Mouse (Mus musculus) kidney, postnatal 0 days (tissue): Measurements from ENCODE around the gene Gad1. TPM values are rescaled to one million over a fixed set of nuclear protein-coding genes. Genes with fewer than 3 reads are reported as not detected.
A peak's percentile ranks its signal among the peaks of the same experiment; 100 is the strongest.

Experiments
- ATAC-seq: fragments of 200-750 bp; cut with Nextera tagmentation; replicated peaks from 2 replicates; pipeline ENCODE4 v1.8.0; 2017; ENCODE audit warnings: low read depth, moderate number of reproducible peaks, moderate TSS enrichment, moderate library complexity; ENCODE audit not compliant: low FRiP score
- DNase-seq: peaks from one replicate; pipeline ENCODE4 v3.0.0-alpha.2; 2016; ENCODE audit warnings: low spot score
- H3K27ac ChIP-seq: fragments of 300-500 bp; sonication (generic); 2 replicates; pipeline ENCODE4 v1.5.1; 2014; ENCODE audit warnings: mild to moderate bottlenecking
- H3K27me3 ChIP-seq: fragments of 300-500 bp; sonication (generic); 2 replicates; pipeline ENCODE4 v1.6.1; 2014; ENCODE audit warnings: low read length, mixed read lengths; ENCODE audit not compliant: insufficient read depth
- H3K36me3 ChIP-seq: fragments of 300-500 bp; sonication (generic); 2 replicates; pipeline ENCODE4 v1.6.1; 2014; ENCODE audit warnings: low read length, mixed read lengths; ENCODE audit not compliant: insufficient read depth
- H3K4me1 ChIP-seq: fragments of 300-500 bp; sonication (generic); replicated peaks from 2 replicates; pipeline ENCODE4 v1.6.1; 2014; ENCODE audit warnings: antibody characterized with exemption, low read length, mixed read lengths; ENCODE audit not compliant: insufficient read depth
- H3K4me2 ChIP-seq: fragments of 300-500 bp; sonication (generic); 2 replicates; pipeline ENCODE4 v1.6.1; 2014; ENCODE audit warnings: mild to moderate bottlenecking, low read length, moderate library complexity, mixed read lengths
- H3K4me3 ChIP-seq: fragments of 300-500 bp; sonication (generic); replicated peaks from 2 replicates; pipeline ENCODE4 v1.5.1; 2014; ENCODE audit warnings: low read depth, low read length
- H3K9ac ChIP-seq: fragments of 300-500 bp; sonication (generic); 2 replicates; pipeline ENCODE4 v1.6.1; 2014; ENCODE audit warnings: low read depth, low read length
- H3K9me3 ChIP-seq: fragments of 300-500 bp; sonication (generic); replicated peaks from 2 replicates; pipeline ENCODE4 v1.6.1; 2016; ENCODE audit warnings: low read length, inconsistent platforms, mixed read lengths
- CTCF ChIP-seq: IDR thresholded peaks from 2 replicates; pipeline ENCODE4 v1.5.1; 2016; ENCODE audit warnings: antibody characterized with exemption, low read depth, mild to moderate bottlenecking, moderate library complexity
- WGBS: fragments of 180-500 bp; shearing (Covaris S2); extraction: QIAGEN DNeasy Blood & Tissue Kit; methylation state at CpG from one replicate; pipeline ENCODE4 v1.1.7; 2014; 5-methylcytosine and 5-hydroxymethylcytosine counted together
- polyA plus RNA-seq: library from polyadenylated mRNA; unstranded; fragments of >200 nt; fragmentation: Nextera tagmentation; extraction: Ambion mirVana; gene quantifications from 2 replicates; pipeline ENCODE4 v1.2.1, GENCODE M21; 2015

Gene Gad1
- polyA plus RNA-seq, 1 experiment from 2014 or later, result 0.25 TPM

DNA sequence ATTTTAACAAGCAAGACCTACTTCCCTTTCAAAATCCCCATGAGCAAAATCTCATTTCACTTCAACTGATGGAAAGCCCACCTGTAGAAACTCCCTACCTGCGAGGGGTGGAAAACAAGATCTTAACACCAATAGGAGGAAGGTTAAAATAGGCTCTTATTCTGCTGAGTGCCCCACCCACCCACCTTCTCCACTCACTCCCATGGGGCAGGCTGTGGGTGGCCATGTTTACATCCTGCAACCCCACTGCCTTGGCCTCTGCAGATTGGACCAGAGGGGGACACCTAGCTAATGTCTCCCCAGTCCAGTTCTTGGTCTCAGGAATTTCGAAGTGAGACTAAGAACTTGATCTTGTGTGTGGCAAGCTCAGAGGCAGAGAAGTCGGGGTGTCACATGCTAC, 77.0 kb downstream of the Gad1 start:
- Histone ChIP-seq H3K4me2 (peak overlapping the region; percentile 45), H3K4me1 (no peaks in the 10 kb centered on the region), H3K9ac (no peak overlapping the region), H3K27me3 (no peaks in the 10 kb centered on the region), H3K27ac (no peak overlapping the region), H3K4me3 (no peak overlapping the region), H3K36me3 (no peaks in the 10 kb centered on the region), H3K9me3 (no peaks in the 10 kb centered on the region)
- ATAC-seq (no peak), DNase-seq (no peak)
- 46% methylated on average over 3 of the region's 3 CpGs for WGBS
- no peak for TF ChIP-seq CTCF

DNA sequence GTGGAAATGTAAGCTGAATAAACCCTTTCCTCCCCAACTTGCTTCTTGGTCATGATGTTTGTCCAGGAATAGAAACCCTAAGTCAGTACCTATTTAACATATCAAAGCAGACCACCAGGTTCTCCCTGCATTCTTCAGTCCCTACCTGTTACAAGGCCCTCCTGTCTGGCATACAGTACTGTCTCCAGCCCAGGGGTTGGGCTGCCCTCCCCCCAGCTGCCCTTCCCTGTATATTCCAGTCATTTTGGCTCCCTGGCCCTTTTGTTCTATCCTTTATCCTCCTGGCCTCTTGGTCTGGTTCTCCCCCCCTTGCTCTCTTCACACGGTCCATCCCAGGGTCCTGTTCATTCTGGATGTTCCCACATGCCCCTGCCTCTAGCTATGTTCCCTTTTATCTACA, 78.4 kb downstream of the Gad1 start:
- WGBS, result 81% methylated on average over 1 of the region's 1 CpGs
- no peaks in the 10 kb centered on the region for H3K36me3 ChIP-seq
- H3K27ac ChIP-seq, result no peak overlapping the region
- no peak overlapping the region for H3K9ac ChIP-seq
- H3K4me1 ChIP-seq, result no peaks in the 10 kb centered on the region
- H3K4me3 ChIP-seq, result no peak overlapping the region
- H3K4me2 ChIP-seq, result no peak overlapping the region
- TF ChIP-seq CTCF, result no peak
- DNase-seq (no peak), ATAC-seq (no peak)
- no peaks in the 10 kb centered on the region for H3K9me3 ChIP-seq
- H3K27me3 ChIP-seq, result no peaks in the 10 kb centered on the region

DNA sequence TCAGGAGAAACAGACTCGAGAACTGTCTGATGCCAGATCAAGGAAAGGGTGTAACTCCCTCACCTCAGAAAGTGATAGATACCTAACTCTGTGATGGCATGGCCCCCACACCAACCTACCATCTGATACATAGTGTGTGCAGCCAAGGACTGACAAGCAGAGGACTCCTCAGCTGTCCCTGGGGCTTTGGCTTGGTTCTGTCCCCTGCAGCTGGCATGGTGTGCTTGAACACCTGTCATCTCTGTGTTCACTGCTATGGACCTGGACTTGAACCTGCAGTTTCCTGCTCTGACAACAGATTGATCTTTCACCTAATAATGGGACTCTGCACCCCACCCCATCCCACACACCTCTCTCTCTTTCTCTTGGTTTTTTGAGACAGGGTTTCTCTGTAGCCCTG, 79.5 kb downstream of the Gad1 start:
- no peak overlapping the region for H3K9ac ChIP-seq

DNA sequence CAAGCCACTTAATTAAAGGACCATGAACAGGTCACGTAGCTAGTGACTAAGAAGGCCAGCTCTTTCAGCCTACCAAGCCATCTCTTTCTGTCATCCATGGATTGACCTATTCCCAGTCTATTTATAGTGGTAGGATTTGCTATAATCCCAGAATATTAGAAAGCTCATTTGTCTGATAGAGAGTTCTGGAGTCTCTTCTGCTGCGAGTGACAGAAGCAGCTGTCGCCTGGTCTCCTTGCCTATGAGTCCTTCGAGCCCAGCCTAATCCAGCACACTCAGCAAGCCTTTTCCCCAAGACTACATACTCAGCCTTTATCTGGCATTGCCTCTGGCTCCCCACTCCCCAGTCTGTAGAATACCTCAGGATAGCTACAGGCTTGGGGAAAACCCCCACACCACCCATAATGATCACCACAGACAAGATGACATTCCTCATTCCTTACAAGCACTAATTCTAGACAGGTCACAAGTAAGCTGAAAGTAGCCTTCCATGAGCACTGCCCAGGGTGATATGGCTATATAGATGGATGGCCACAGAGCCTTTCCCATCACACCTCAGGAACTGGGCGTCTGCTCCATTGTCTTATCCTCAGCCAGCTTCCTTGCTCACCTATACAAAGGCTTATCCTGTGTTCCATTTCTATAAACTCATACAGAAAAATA, 81.3 kb downstream of the Gad1 start:
- 86% methylated on average over 5 of the region's 5 CpGs for WGBS
- H3K4me1 ChIP-seq, result no peaks in the 10 kb centered on the region
- ATAC-seq, result no peak
- no peaks in the 10 kb centered on the region for H3K9me3 ChIP-seq
- no peaks in the 10 kb centered on the region for H3K36me3 ChIP-seq
- DNase-seq, result no peak
- no peak overlapping the region for H3K4me2 ChIP-seq
- no peak for TF ChIP-seq CTCF
- no peaks in the 10 kb centered on the region for H3K27me3 ChIP-seq
- H3K9ac ChIP-seq, result no peak overlapping the region
- no peak overlapping the region for H3K27ac ChIP-seq
- no peak overlapping the region for H3K4me3 ChIP-seq

More for the DNA sequence above, 79.5 kb downstream of the Gad1 start:
- Histone ChIP-seq H3K27me3 (no peaks in the 10 kb centered on the region), H3K4me2 (no peak overlapping the region), H3K9me3 (no peaks in the 10 kb centered on the region), H3K4me1 (no peaks in the 10 kb centered on the region), H3K4me3 (no peak overlapping the region), H3K27ac (no peak overlapping the region), H3K36me3 (no peaks in the 10 kb centered on the region)
- TF ChIP-seq CTCF, result no peak
- DNase-seq (no peak), ATAC-seq (no peak)
- 68% methylated on average over 1 of the region's 1 CpGs for WGBS

DNA sequence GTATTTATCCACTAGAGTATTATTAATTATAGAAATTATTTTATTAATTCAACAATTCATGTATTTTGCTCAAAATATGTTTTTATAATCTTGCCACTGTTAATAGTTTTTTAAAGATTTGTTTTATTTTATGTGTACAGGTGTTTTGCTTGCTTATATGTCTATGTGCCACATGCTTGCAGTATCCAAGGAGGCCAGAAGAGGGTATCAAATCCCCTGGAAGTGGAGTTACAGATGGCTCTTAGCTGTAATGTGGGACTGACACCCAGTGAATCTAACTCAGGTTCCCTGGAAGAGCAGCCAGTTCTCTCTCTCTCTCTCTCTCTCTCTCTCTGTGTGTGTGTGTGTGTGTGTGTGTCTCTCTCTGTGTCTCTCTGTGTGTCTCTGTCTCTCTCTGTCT, 88.1 kb downstream of the Gad1 start:
- Histone ChIP-seq H3K27me3 (no peaks in the 10 kb centered on the region), H3K9ac (no peak overlapping the region), H3K9me3 (no peaks in the 10 kb centered on the region), H3K36me3 (no peaks in the 10 kb centered on the region), H3K4me1 (no peaks in the 10 kb centered on the region), H3K4me3 (no peak overlapping the region), H3K27ac (no peak overlapping the region), H3K4me2 (no peak overlapping the region)
- ATAC-seq, result no peak
- DNase-seq, result no peak
- TF ChIP-seq CTCF, result peak; percentile 25; the same call in 1 of the 2 replicates

DNA sequence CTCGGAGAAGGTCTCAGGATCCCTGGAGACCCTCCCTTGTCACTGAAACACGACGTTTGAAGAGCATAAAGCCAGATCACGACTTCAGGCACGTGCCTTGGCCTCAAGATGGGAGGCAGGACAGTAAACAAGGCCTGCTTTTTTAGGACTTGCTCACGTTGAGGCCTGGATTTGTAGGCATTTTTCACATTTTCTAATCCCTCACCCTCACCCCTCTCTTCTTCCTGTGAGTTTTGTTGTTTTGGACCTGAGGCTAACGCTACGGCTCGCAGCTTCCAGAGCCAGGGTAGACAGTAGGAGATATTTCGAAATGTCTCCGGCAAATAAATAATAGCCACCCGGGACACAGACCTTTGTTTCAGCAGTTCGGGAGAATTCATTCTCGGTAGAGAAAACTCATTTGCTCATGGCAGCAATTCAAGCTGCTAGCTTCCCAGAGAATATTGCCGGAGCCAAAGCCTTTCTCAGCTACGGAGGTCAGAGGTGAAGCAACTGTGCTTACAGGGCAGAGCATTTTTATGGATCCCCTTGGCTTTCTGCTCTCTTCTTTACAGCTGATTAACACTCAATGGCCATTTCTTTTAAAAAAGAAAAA, 90.2 kb downstream of the Gad1 start:
- ATAC-seq, result no peak

More for the DNA sequence above, 90.2 kb downstream of the Gad1 start:
- peak; percentile 55 for DNase-seq
- Histone ChIP-seq H3K4me2 (no peak overlapping the region), H3K36me3 (no peaks in the 10 kb centered on the region), H3K9me3 (no peaks in the 10 kb centered on the region), H3K27me3 (no peaks in the 10 kb centered on the region), H3K27ac (no peak overlapping the region), H3K9ac (no peak overlapping the region), H3K4me3 (no peak overlapping the region), H3K4me1 (no peaks in the 10 kb centered on the region)
- WGBS, result 38% methylated on average over 16 of the region's 16 CpGs
- TF ChIP-seq CTCF, result no peak
